Mouse (Mus musculus) liver, postnatal 0 days (tissue): Measurements from ENCODE around the gene Ap3b1.

Source experiments
- CTCF ChIP-seq: sonication (generic); IDR thresholded peaks from 2 replicates; pipeline ENCODE4 v1.5.1; 2016; ENCODE audit warnings: antibody characterized with exemption, low read depth
- EP300 ChIP-seq: IDR thresholded peaks from 2 replicates; pipeline ENCODE4 v1.6.1; 2016; ENCODE audit warnings: antibody characterized with exemption, low read depth, mild to moderate bottlenecking

DNA sequence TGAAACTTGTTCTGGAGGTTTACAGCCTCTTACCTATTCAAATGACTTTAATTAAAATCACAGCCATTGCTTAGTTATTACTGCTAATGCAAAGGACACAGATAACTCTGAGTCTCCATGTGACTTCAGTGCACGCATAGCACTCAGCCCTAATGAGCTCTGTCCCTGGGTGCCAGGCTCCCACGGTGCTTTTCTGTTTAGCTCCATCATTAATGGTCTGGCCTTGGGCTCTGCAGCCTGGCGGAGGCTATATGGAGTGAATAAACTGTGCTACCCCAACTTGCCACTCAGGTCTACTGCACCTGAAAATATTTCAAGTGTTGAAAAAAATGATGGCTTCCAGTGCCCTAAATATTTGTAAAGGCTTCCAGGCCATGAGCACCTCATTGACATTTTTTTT lies 190.8 kb downstream of the Ap3b1 start:
- TF ChIP-seq CTCF, result no peak
- TF ChIP-seq EP300, result no peak
